ENCODE assay signal across 8 mouse cellular contexts in the genomic region with DNA sequence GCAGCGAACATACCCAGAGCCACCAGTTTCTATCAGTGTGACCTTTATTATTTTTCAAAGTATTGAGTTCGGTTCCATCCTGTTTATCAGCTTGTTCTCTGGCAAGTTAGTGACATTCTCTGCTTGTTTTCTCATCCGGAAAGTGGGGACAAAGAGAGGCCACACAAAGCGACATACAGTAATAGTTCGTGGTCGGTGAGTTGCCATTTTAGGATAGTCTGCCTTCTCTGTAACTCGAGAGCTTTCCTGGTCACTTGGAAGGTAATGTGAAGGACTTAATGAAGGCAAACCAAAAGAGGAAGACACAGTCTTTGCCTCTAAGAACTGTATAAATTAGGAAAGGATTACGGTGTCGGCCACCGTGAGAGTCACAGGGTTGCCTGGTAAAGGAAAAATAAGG.
DNase-seq lines count a peak whose midpoint lies in the region; ATAC-seq lines count a peak whose summit lies in the region.

No protein-coding gene starts in this region.

- peak overlapping the region; percentile 69 for H3K4me2 ChIP-seq in embryonic facial prominence, embryonic 12.5 days (replicated peaks)
- peak overlapping the region; percentile 87 for H3K4me2 ChIP-seq in intestine, embryonic 15.5 days (replicated peaks)
- peak overlapping the region; percentile 81 for H3K4me2 ChIP-seq in neural tube, embryonic 11.5 days (ENCODE audit: low read depth)

- peaks cover 6% of the 10 kb centered on the region for H3K27me3 ChIP-seq in embryonic facial prominence, embryonic 12.5 days
- no peaks in the 10 kb centered on the region for H3K27me3 ChIP-seq in intestine, embryonic 15.5 days (replicated peaks)
- H3K27me3 ChIP-seq in neural tube, embryonic 11.5 days (ENCODE audit: control insufficient read depth, insufficient read depth, low read length), result no peaks in the 10 kb centered on the region

- H3K9ac ChIP-seq in embryonic facial prominence, embryonic 12.5 days, result peak overlapping the region; percentile 52
- peak overlapping the region; percentile 81 for H3K9ac ChIP-seq in intestine, embryonic 15.5 days
- H3K9ac ChIP-seq in neural tube, embryonic 11.5 days (ENCODE audit: low read length), result peak overlapping the region; percentile 81

- H3K4me3 ChIP-seq in embryonic facial prominence, embryonic 12.5 days, result peak overlapping the region; percentile 74
- peak overlapping the region; percentile 94 for H3K4me3 ChIP-seq in intestine, embryonic 15.5 days (replicated peaks)
- H3K4me3 ChIP-seq in neural tube, embryonic 11.5 days (ENCODE audit: low read depth, low read length), result peak overlapping the region; percentile 89

- WGBS in embryonic facial prominence, embryonic 12.5 days, result 13% methylated on average over 10 of the region's 10 CpGs
- WGBS in intestine, embryonic 15.5 days, result 15% methylated on average over 10 of the region's 10 CpGs
- WGBS in neural tube, embryonic 11.5 days, result 17% methylated on average over 10 of the region's 10 CpGs

- no peak for ATAC-seq in embryonic facial prominence, embryonic 12.5 days (ENCODE audit: insufficient number of reproducible peaks, insufficient read depth, low FRiP score, low TSS enrichment)
- no peak for ATAC-seq in intestine, embryonic 15.5 days
- ATAC-seq in neural tube, embryonic 11.5 days (ENCODE audit: insufficient read depth, low FRiP score, low TSS enrichment), result no peak

- H3K9me3 ChIP-seq in embryonic facial prominence, embryonic 12.5 days, result no peaks in the 10 kb centered on the region
- H3K9me3 ChIP-seq in intestine, embryonic 15.5 days, result no peaks in the 10 kb centered on the region
- H3K9me3 ChIP-seq in neural tube, embryonic 11.5 days (ENCODE audit: control insufficient read depth, low read length), result no peaks in the 10 kb centered on the region

- no peaks in the 10 kb centered on the region for H3K36me3 ChIP-seq in embryonic facial prominence, embryonic 12.5 days
- H3K36me3 ChIP-seq in intestine, embryonic 15.5 days, result no peaks in the 10 kb centered on the region
- H3K36me3 ChIP-seq in neural tube, embryonic 11.5 days (ENCODE audit: control insufficient read depth, insufficient read depth, low read length), result no peaks in the 10 kb centered on the region

- no peak overlapping the region for H3K27ac ChIP-seq in embryonic facial prominence, embryonic 12.5 days
- H3K27ac ChIP-seq in intestine, embryonic 15.5 days, result no peak overlapping the region
- no peak overlapping the region for H3K27ac ChIP-seq in neural tube, embryonic 11.5 days (ENCODE audit: low read depth, low read length)

- 0 out of 2 replicates have a peak, but pooled peaks cover 12% of the 10 kb centered on the region for H3K4me1 ChIP-seq in embryonic facial prominence, embryonic 12.5 days
- H3K4me1 ChIP-seq in intestine, embryonic 15.5 days (replicated peaks), result no peaks in the 10 kb centered on the region
- peaks cover 3% of the 10 kb centered on the region; the same call in 1 of the 2 replicates for H3K4me1 ChIP-seq in neural tube, embryonic 11.5 days (ENCODE audit: control insufficient read depth, insufficient read depth, low read length)

- DNase-seq in spleen, adult 12 weeks (ENCODE audit: low spot score), result peak; percentile 8
- DNase-seq in spleen, postnatal 36 days (ENCODE audit: low spot score in 2 of 2), result no peak
- DNase-seq in neural tube, embryonic 11.5 days (ENCODE audit: low spot score), result no peak
- no peak for DNase-seq in layer of hippocampus, adult 8-10 months (ENCODE audit: low spot score in 2 of 2)
- no peak for DNase-seq in cerebellum, adult 11 months
- no peak for DNase-seq in gastrocnemius, postnatal 10 days
